25 mouse cellular contexts compared by ENCODE assay signal in genomic region chr15:11487268-11487783, GRCm38 (mm10).
"Had no signal": no experiment of that assay in that cellular context is flagged by ENCODE, and none has a peak within 500 bp of the region (broad histone marks: within the 10 kb centered on the region; RNA-seq: fewer than 3 reads in every experiment).

No protein-coding gene starts in this region.

- H3K36me3 ChIP-seq: liver, embryonic 12.5 days; liver, embryonic 15.5 days; lung, embryonic 15.5 days; midbrain, embryonic 10.5 days; midbrain, embryonic 13.5 days; neural tube, embryonic 12.5 days; neural tube, embryonic 15.5 days; stomach, embryonic 15.5 days had no signal

- H3K4me1 ChIP-seq: liver, embryonic 12.5 days; liver, embryonic 15.5 days; lung, embryonic 15.5 days; midbrain, embryonic 10.5 days; midbrain, embryonic 13.5 days; neural tube, embryonic 12.5 days; neural tube, embryonic 15.5 days; stomach, embryonic 15.5 days had no signal

- ATAC-seq: liver, embryonic 12.5 days; midbrain, embryonic 13.5 days had no signal

- H3K9me3 ChIP-seq: liver, embryonic 12.5 days; liver, embryonic 15.5 days; lung, embryonic 15.5 days; megakaryocyte, embryonic 14.5 days; midbrain, embryonic 10.5 days; midbrain, embryonic 13.5 days; neural tube, embryonic 12.5 days; neural tube, embryonic 15.5 days; stomach, embryonic 15.5 days had no signal

- H3K4me2 ChIP-seq: liver, embryonic 12.5 days; liver, embryonic 15.5 days; lung, embryonic 15.5 days; midbrain, embryonic 13.5 days; neural tube, embryonic 12.5 days; neural tube, embryonic 15.5 days; stomach, embryonic 15.5 days had no signal

- H3K9ac ChIP-seq: liver, embryonic 12.5 days; liver, embryonic 15.5 days; lung, embryonic 15.5 days; midbrain, embryonic 13.5 days; neural tube, embryonic 12.5 days; neural tube, embryonic 15.5 days; stomach, embryonic 15.5 days had no signal

- H3K27ac ChIP-seq: kidney, postnatal 0 days; layer of hippocampus, adult 2 months; liver, embryonic 12.5 days; liver, embryonic 15.5 days; lung, embryonic 15.5 days; midbrain, embryonic 10.5 days; midbrain, embryonic 13.5 days; neural tube, embryonic 12.5 days; neural tube, embryonic 15.5 days; stomach, embryonic 15.5 days had no signal

- H3K27me3 ChIP-seq: liver, embryonic 12.5 days; liver, embryonic 15.5 days; lung, embryonic 15.5 days; megakaryocyte, embryonic 14.5 days; midbrain, embryonic 13.5 days; neural tube, embryonic 12.5 days; neural tube, embryonic 15.5 days; stomach, embryonic 15.5 days had no signal

- H3K4me3 ChIP-seq: layer of hippocampus, adult 2 months; liver, embryonic 12.5 days; liver, embryonic 15.5 days; lung, embryonic 15.5 days; megakaryocyte, embryonic 14.5 days; midbrain, embryonic 10.5 days; midbrain, embryonic 13.5 days; neural tube, embryonic 12.5 days; neural tube, embryonic 15.5 days; stomach, embryonic 15.5 days had no signal

- DNase-seq: kidney, adult 11 months; kidney, adult 9 months; kidney, postnatal 25 days; layer of hippocampus, adult 9-11 months; liver; lung, adult 18-20 months; lung, postnatal 10 days; lung, postnatal 36 days; right cerebral cortex, adult 18-20 months; right cerebral cortex, postnatal 25 days; spleen, adult 18-20 months; thymus, adult 2 months; thymus, postnatal 14 days; thymus, postnatal 4 days had no signal
